Mouse (Mus musculus): Measurements from ENCODE around the gene Slc16a9. TPM values are rescaled to one million over a fixed set of nuclear protein-coding genes. Genes with fewer than 3 reads are reported as not detected.

Gene Slc16a9
- polyA plus RNA-seq, 2 experiments, result 2.6 to 3.3 TPM

- Histone ChIP-seq H3K9ac (ENCODE audit: low read depth, low read length, severe bottlenecking) (no peak overlapping the region), H3K4me3 (replicated peaks; ENCODE audit: low read length) (no peak overlapping the region), H3K4me1 (ENCODE audit: control insufficient read depth, insufficient read depth, low read length) (no peaks in the 10 kb centered on the region), H3K27ac (replicated peaks; ENCODE audit: low read depth, low read length) (no peak overlapping the region), H3K27me3 (ENCODE audit: control insufficient read depth, insufficient read depth, low read length) (no peaks in the 10 kb centered on the region), H3K4me2 (replicated peaks; ENCODE audit: low read depth, low read length, severe bottlenecking) (no peak overlapping the region), H3K36me3 (ENCODE audit: control insufficient read depth, insufficient read depth, low read length) (0 out of 2 replicates have a peak, but pooled peaks cover 9% of the 10 kb centered on the region), H3K9me3 (ENCODE audit: control insufficient read depth, low read length) (no peaks in the 10 kb centered on the region)
- 73% methylated on average over 6 of the region's 6 CpGs for WGBS
- DNase-seq (ENCODE audit: low spot score), result no peak
- no peak for ATAC-seq (ENCODE audit: low FRiP score, low read depth)
- TF ChIP-seq POLR2A (IDR thresholded peaks at IDR 0.05; ENCODE audit: borderline replicate concordance, extremely low read depth, insufficient read depth, insufficient read length), result no peak
Observed at GRCm38 (mm10) chr10:70198012-70198411, 46.9 kb upstream of the Slc16a9 start.

GRCm38 (mm10) chr10:70198951-70199463, 45.9 kb upstream of the Slc16a9 start:
- DNase-seq (ENCODE audit: low spot score) (no peak), ATAC-seq (ENCODE audit: low FRiP score, low read depth) (no peak)
- Histone ChIP-seq H3K27me3 (ENCODE audit: control insufficient read depth, insufficient read depth, low read length) (no peaks in the 10 kb centered on the region), H3K27ac (replicated peaks; ENCODE audit: low read depth, low read length) (no peak overlapping the region), H3K36me3 (ENCODE audit: control insufficient read depth, insufficient read depth, low read length) (0 out of 2 replicates have a peak, but pooled peaks cover 1% of the 10 kb centered on the region), H3K4me1 (ENCODE audit: control insufficient read depth, insufficient read depth, low read length) (peaks cover under 1% of the 10 kb centered on the region; the same call in 1 of the 2 replicates), H3K4me2 (replicated peaks; ENCODE audit: low read depth, low read length, severe bottlenecking) (no peak overlapping the region), H3K4me3 (replicated peaks; ENCODE audit: low read length) (no peak overlapping the region), H3K9ac (ENCODE audit: low read depth, low read length, severe bottlenecking) (no peak overlapping the region), H3K9me3 (ENCODE audit: control insufficient read depth, low read length) (no peaks in the 10 kb centered on the region)
- TF ChIP-seq POLR2A (IDR thresholded peaks at IDR 0.05; ENCODE audit: borderline replicate concordance, extremely low read depth, insufficient read depth, insufficient read length), result no peak
- WGBS, result 93% methylated on average over 7 of the region's 7 CpGs

GRCm38 (mm10) chr10:70199466-70200210, 45.3 kb upstream of the Slc16a9 start:
- no peak for ATAC-seq (ENCODE audit: low FRiP score, low read depth)
- Histone ChIP-seq H3K9me3 (ENCODE audit: control insufficient read depth, low read length) (no peaks in the 10 kb centered on the region), H3K4me2 (replicated peaks; ENCODE audit: low read depth, low read length, severe bottlenecking) (no peak overlapping the region), H3K4me3 (replicated peaks; ENCODE audit: low read length) (no peak overlapping the region), H3K27ac (replicated peaks; ENCODE audit: low read depth, low read length) (no peak overlapping the region), H3K4me1 (ENCODE audit: control insufficient read depth, insufficient read depth, low read length) (peaks cover 4% of the 10 kb centered on the region), H3K9ac (ENCODE audit: low read depth, low read length, severe bottlenecking) (no peak overlapping the region), H3K36me3 (ENCODE audit: control insufficient read depth, insufficient read depth, low read length) (no peaks in the 10 kb centered on the region), H3K27me3 (ENCODE audit: control insufficient read depth, insufficient read depth, low read length) (no peaks in the 10 kb centered on the region)
- TF ChIP-seq POLR2A (IDR thresholded peaks at IDR 0.05; ENCODE audit: borderline replicate concordance, extremely low read depth, insufficient read depth, insufficient read length), result no peak
- DNase-seq (ENCODE audit: low spot score), result no peak
- WGBS, result 87% methylated on average over 6 of the region's 6 CpGs

- Histone ChIP-seq H3K36me3 (ENCODE audit: control insufficient read depth, insufficient read depth, low read length) (no peaks in the 10 kb centered on the region), H3K4me2 (replicated peaks; ENCODE audit: low read depth, low read length, severe bottlenecking) (no peak overlapping the region), H3K9me3 (ENCODE audit: control insufficient read depth, low read length) (no peaks in the 10 kb centered on the region), H3K27me3 (ENCODE audit: control insufficient read depth, insufficient read depth, low read length) (no peaks in the 10 kb centered on the region), H3K27ac (replicated peaks; ENCODE audit: low read depth, low read length) (no peak overlapping the region), H3K9ac (ENCODE audit: low read depth, low read length, severe bottlenecking) (no peak overlapping the region), H3K4me3 (replicated peaks; ENCODE audit: low read length) (no peak overlapping the region), H3K4me1 (ENCODE audit: control insufficient read depth, insufficient read depth, low read length) (peaks cover 10% of the 10 kb centered on the region)
- DNase-seq (ENCODE audit: low spot score) (no peak), ATAC-seq (ENCODE audit: low FRiP score, low read depth) (no peak)
- 65% methylated on average over 12 of the region's 12 CpGs for WGBS
- no peak for TF ChIP-seq POLR2A (IDR thresholded peaks at IDR 0.05; ENCODE audit: borderline replicate concordance, extremely low read depth, insufficient read depth, insufficient read length)
Observed at GRCm38 (mm10) chr10:70200889-70201500, 43.9 kb upstream of the Slc16a9 start.

- Histone ChIP-seq H3K4me3 (replicated peaks; ENCODE audit: low read length) (peak within 1 kb of the TSS; percentile 9), H3K27ac (replicated peaks; ENCODE audit: low read depth, low read length) (peak within 1 kb of the TSS; percentile 45)
Observed at GRCm38 (mm10) chr10:70204505-70205399, 40.1 kb upstream of the Slc16a9 start, which contains the start of gene Mrln. Gene Mrln, plus strand, starts transcription at chr10:70204664.

More at GRCm38 (mm10) chr10:70204505-70205399, 40.1 kb upstream of the Slc16a9 start, which contains the start of gene Mrln:
- ATAC-seq (ENCODE audit: low FRiP score, low read depth) (peak; percentile 83; the same call in 1 of the 2 replicates), DNase-seq (ENCODE audit: low spot score) (peak; percentile 66)
- Histone ChIP-seq H3K27me3 (ENCODE audit: control insufficient read depth, insufficient read depth, low read length) (no peaks in the 10 kb centered on the region), H3K4me1 (ENCODE audit: control insufficient read depth, insufficient read depth, low read length) (peaks cover 10% of the 10 kb centered on the region), H3K9me3 (ENCODE audit: control insufficient read depth, low read length) (no peaks in the 10 kb centered on the region), H3K36me3 (ENCODE audit: control insufficient read depth, insufficient read depth, low read length) (no peaks in the 10 kb centered on the region), H3K9ac (ENCODE audit: low read depth, low read length, severe bottlenecking) (no peak within 1 kb of the TSS), H3K4me2 (replicated peaks; ENCODE audit: low read depth, low read length, severe bottlenecking) (peak within 1 kb of the TSS; percentile 23; the same call in 1 of the 2 replicates)
- TF ChIP-seq POLR2A (IDR thresholded peaks at IDR 0.05; ENCODE audit: borderline replicate concordance, extremely low read depth, insufficient read depth, insufficient read length), result no peak
- WGBS, result 24% methylated on average over 17 of the region's 17 CpGs
